Mouse (Mus musculus): ENCODE data around the gene Fam8a1. TPM values are rescaled to one million over a fixed set of nuclear protein-coding genes. Genes with fewer than 3 reads are reported as not detected.
A peak's percentile ranks its signal among the peaks of the same experiment; 100 is the strongest.

Fam8a1 gene
- polyA plus RNA-seq, 1 experiment from 2014 or later: 7.4 TPM

- Histone ChIP-seq H3K9me3 (ENCODE audit: control insufficient read depth, low read length) (no peaks in the 10 kb centered on the region), H3K36me3 (ENCODE audit: control insufficient read depth, insufficient read depth, low read length) (no peaks in the 10 kb centered on the region; the same call in 1 of the 2 replicates), H3K4me2 (ENCODE audit: low read depth, severe bottlenecking) (no peak overlapping the region), H3K4me1 (ENCODE audit: control insufficient read depth, insufficient read depth, low read length) (no peaks in the 10 kb centered on the region), H3K9ac (ENCODE audit: low read length) (no peak overlapping the region), H3K4me3 (ENCODE audit: low read depth, low read length) (no peak overlapping the region), H3K27me3 (ENCODE audit: control insufficient read depth, insufficient read depth, low read length) (no peaks in the 10 kb centered on the region), H3K27ac (replicated peaks; ENCODE audit: low read depth, low read length) (no peak overlapping the region)
- ATAC-seq (ENCODE audit: insufficient number of reproducible peaks, low FRiP score, low TSS enrichment, low read depth): no peak
- 78% methylated on average over 5 of the region's 5 CpGs for WGBS
- no peak for DNase-seq (ENCODE audit: low spot score)
Measured at GRCm38 (mm10) chr13:46654566-46654965, 14.8 kb upstream of the Fam8a1 start.

- no peak overlapping the region for H3K9ac ChIP-seq (ENCODE audit: low read length)
Measured at GRCm38 (mm10) chr13:46659211-46659610, 10.1 kb upstream of the Fam8a1 start.

GRCm38 (mm10) chr13:46663461-46663964 lies 5.8 kb upstream of the Fam8a1 start:
- DNase-seq (ENCODE audit: low spot score) (no peak), ATAC-seq (ENCODE audit: insufficient number of reproducible peaks, low FRiP score, low TSS enrichment, low read depth) (no peak)
- H3K27me3 ChIP-seq (ENCODE audit: control insufficient read depth, insufficient read depth, low read length): no peaks in the 10 kb centered on the region
- H3K36me3 ChIP-seq (ENCODE audit: control insufficient read depth, insufficient read depth, low read length): no peaks in the 10 kb centered on the region
- no peak overlapping the region for H3K4me3 ChIP-seq (ENCODE audit: low read depth, low read length)
- no peak overlapping the region for H3K4me2 ChIP-seq (ENCODE audit: low read depth, severe bottlenecking)
- no peak overlapping the region for H3K27ac ChIP-seq (replicated peaks; ENCODE audit: low read depth, low read length)
- H3K9ac ChIP-seq (ENCODE audit: low read length): no peak overlapping the region
- WGBS: 48% methylated on average over 4 of the region's 4 CpGs
- no peaks in the 10 kb centered on the region for H3K9me3 ChIP-seq (ENCODE audit: control insufficient read depth, low read length)
- H3K4me1 ChIP-seq (ENCODE audit: control insufficient read depth, insufficient read depth, low read length): no peaks in the 10 kb centered on the region

More at GRCm38 (mm10) chr13:46659211-46659610, 10.1 kb upstream of the Fam8a1 start:
- Histone ChIP-seq H3K36me3 (ENCODE audit: control insufficient read depth, insufficient read depth, low read length) (no peaks in the 10 kb centered on the region), H3K4me3 (ENCODE audit: low read depth, low read length) (no peak overlapping the region), H3K27me3 (ENCODE audit: control insufficient read depth, insufficient read depth, low read length) (no peaks in the 10 kb centered on the region), H3K27ac (replicated peaks; ENCODE audit: low read depth, low read length) (no peak overlapping the region), H3K4me2 (ENCODE audit: low read depth, severe bottlenecking) (no peak overlapping the region), H3K9me3 (ENCODE audit: control insufficient read depth, low read length) (no peaks in the 10 kb centered on the region), H3K4me1 (ENCODE audit: control insufficient read depth, insufficient read depth, low read length) (no peaks in the 10 kb centered on the region)
- ATAC-seq (ENCODE audit: insufficient number of reproducible peaks, low FRiP score, low TSS enrichment, low read depth): no peak
- DNase-seq (ENCODE audit: low spot score): no peak
- 85% methylated on average over 5 of the region's 5 CpGs for whole genome bisulfite sequencing

- Histone ChIP-seq H3K4me1 (ENCODE audit: control insufficient read depth, insufficient read depth, low read length) (0 out of 2 replicates have a peak, but pooled peaks cover 2% of the 10 kb centered on the region), H3K9ac (ENCODE audit: low read length) (peak overlapping the region; percentile 76), H3K27me3 (ENCODE audit: control insufficient read depth, insufficient read depth, low read length) (no peaks in the 10 kb centered on the region), H3K36me3 (ENCODE audit: control insufficient read depth, insufficient read depth, low read length) (peaks cover 3% of the 10 kb centered on the region; the same call in 1 of the 2 replicates), H3K27ac (replicated peaks; ENCODE audit: low read depth, low read length) (no peak overlapping the region), H3K9me3 (ENCODE audit: control insufficient read depth, low read length) (no peaks in the 10 kb centered on the region), H3K4me2 (ENCODE audit: low read depth, severe bottlenecking) (peak overlapping the region; percentile 92), H3K4me3 (ENCODE audit: low read depth, low read length) (peak overlapping the region; percentile 86)
- DNase-seq (ENCODE audit: low spot score) (peak; percentile 30), ATAC-seq (ENCODE audit: insufficient number of reproducible peaks, low FRiP score, low TSS enrichment, low read depth) (peak; percentile 68)
- WGBS: under 1% methylated on average over 50 of the region's 96 CpGs
Measured at GRCm38 (mm10) chr13:46669620-46670271, 424 bp downstream of the Fam8a1 start.

DNA sequence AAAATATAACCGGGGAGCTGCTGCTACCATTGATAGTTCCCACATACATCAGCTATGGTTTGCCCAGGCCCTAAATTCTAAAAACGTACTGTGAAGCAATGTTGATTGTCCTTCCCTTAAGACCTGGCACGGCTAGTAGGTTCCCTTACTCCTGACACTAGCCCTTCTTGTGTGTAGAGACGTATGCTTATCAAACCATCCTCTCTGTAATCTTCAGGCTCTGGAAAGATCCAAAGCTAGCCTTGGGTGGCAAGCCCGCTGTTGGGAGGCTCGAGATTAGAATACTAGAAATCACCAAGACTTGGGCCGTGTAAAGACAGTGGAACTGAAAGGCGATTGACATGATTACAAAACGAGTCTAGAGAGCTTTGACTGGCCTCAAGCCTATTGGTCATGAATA lies 1.2 kb downstream of the Fam8a1 start:
- 74% methylated on average over 9 of the region's 9 CpGs for WGBS
- H3K4me1 ChIP-seq (ENCODE audit: control insufficient read depth, insufficient read depth, low read length): 0 out of 2 replicates have a peak, but pooled peaks cover 2% of the 10 kb centered on the region
- H3K9ac ChIP-seq (ENCODE audit: low read length): no peak overlapping the region
- H3K27me3 ChIP-seq (ENCODE audit: control insufficient read depth, insufficient read depth, low read length): no peaks in the 10 kb centered on the region
- peaks cover 3% of the 10 kb centered on the region; the same call in 1 of the 2 replicates for H3K36me3 ChIP-seq (ENCODE audit: control insufficient read depth, insufficient read depth, low read length)
- H3K27ac ChIP-seq (replicated peaks; ENCODE audit: low read depth, low read length): no peak overlapping the region
- H3K4me3 ChIP-seq (ENCODE audit: low read depth, low read length): peak overlapping the region; percentile 86
- ATAC-seq (ENCODE audit: insufficient number of reproducible peaks, low FRiP score, low TSS enrichment, low read depth): no peak
- no peaks in the 10 kb centered on the region for H3K9me3 ChIP-seq (ENCODE audit: control insufficient read depth, low read length)
- no peak for DNase-seq (ENCODE audit: low spot score)
- H3K4me2 ChIP-seq (ENCODE audit: low read depth, severe bottlenecking): peak overlapping the region; percentile 92

DNA sequence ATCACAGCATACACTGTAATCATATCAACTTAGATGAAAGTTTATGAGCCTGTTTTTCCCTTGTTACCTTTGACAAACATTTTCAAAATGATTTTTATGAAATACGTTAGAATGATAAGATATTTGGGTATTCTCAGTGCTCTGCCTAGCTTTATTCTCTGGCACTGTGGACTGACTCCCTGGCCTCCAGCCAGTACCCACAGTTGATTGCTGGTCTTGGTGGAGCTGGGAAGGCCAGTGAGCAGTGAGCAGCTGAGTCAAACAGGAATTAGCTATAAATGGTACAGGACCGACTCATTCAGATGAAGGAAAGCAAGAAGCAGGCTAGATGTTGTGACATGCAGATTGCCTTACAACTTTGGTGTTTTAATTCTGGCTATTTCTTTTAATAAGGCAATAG lies 5.3 kb downstream of the Fam8a1 start:
- no peak overlapping the region for H3K4me3 ChIP-seq (ENCODE audit: low read depth, low read length)
- DNase-seq (ENCODE audit: low spot score) (no peak), ATAC-seq (ENCODE audit: insufficient number of reproducible peaks, low FRiP score, low TSS enrichment, low read depth) (no peak)
- no peak overlapping the region for H3K4me2 ChIP-seq (ENCODE audit: low read depth, severe bottlenecking)
- no peaks in the 10 kb centered on the region for H3K4me1 ChIP-seq (ENCODE audit: control insufficient read depth, insufficient read depth, low read length)
- 88% methylated on average over 2 of the region's 2 CpGs for WGBS
- H3K27me3 ChIP-seq (ENCODE audit: control insufficient read depth, insufficient read depth, low read length): no peaks in the 10 kb centered on the region
- H3K36me3 ChIP-seq (ENCODE audit: control insufficient read depth, insufficient read depth, low read length): peaks cover 6% of the 10 kb centered on the region; the same call in 1 of the 2 replicates
- no peak overlapping the region for H3K9ac ChIP-seq (ENCODE audit: low read length)
- no peak overlapping the region for H3K27ac ChIP-seq (replicated peaks; ENCODE audit: low read depth, low read length)
- H3K9me3 ChIP-seq (ENCODE audit: control insufficient read depth, low read length): no peaks in the 10 kb centered on the region

DNA sequence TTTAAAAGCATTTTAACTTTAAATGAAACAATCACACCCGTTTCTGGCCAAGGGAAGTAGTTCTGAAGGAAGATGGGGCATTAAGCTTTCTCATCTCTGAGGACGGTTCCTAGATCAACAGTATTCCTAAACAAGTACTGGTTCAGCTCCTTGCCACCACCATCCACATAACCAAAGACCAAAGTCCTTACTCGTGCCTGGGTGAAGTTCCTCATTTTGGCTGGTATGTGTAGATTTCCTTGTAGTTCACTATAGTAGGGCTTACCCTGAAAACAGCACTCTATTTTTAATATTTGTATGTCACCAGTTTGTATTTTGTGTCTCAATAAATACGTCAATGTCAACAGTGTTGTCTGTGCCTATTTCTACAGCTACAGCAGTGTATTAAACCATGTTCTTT lies 8.4 kb downstream of the Fam8a1 start:
- Histone ChIP-seq H3K4me3 (ENCODE audit: low read depth, low read length) (no peak overlapping the region), H3K36me3 (ENCODE audit: control insufficient read depth, insufficient read depth, low read length) (peaks cover 8% of the 10 kb centered on the region; the same call in 1 of the 2 replicates), H3K27ac (replicated peaks; ENCODE audit: low read depth, low read length) (no peak overlapping the region), H3K4me1 (ENCODE audit: control insufficient read depth, insufficient read depth, low read length) (no peaks in the 10 kb centered on the region), H3K4me2 (ENCODE audit: low read depth, severe bottlenecking) (no peak overlapping the region), H3K9me3 (ENCODE audit: control insufficient read depth, low read length) (no peaks in the 10 kb centered on the region), H3K9ac (ENCODE audit: low read length) (no peak overlapping the region), H3K27me3 (ENCODE audit: control insufficient read depth, insufficient read depth, low read length) (no peaks in the 10 kb centered on the region)
- DNase-seq (ENCODE audit: low spot score) (no peak), ATAC-seq (ENCODE audit: insufficient number of reproducible peaks, low FRiP score, low TSS enrichment, low read depth) (no peak)
- 89% methylated on average over 4 of the region's 4 CpGs for WGBS

DNA sequence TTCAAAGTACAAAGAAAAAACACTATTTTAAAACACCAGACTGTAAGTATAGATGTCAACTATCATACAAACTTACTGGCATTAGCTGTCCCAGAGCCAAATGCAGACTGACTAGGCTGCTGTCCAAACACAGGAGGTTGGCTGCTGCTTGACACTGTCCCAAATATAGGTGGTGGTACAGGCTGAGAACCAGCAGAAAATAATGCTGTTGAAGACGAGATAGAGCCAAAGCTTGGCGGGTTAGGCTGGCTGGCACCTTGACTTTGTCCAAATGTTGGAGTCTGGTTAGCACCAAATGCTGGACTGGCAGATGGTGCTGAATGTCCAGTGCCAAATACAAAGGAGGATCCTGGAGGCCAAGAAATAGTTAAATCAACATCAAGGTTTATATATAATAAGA lies 13.6 kb downstream of the Fam8a1 start:
- ATAC-seq (ENCODE audit: insufficient number of reproducible peaks, low FRiP score, low TSS enrichment, low read depth): no peak
- H3K9ac ChIP-seq (ENCODE audit: low read length): no peak overlapping the region
- H3K4me2 ChIP-seq (ENCODE audit: low read depth, severe bottlenecking): no peak overlapping the region
- H3K4me1 ChIP-seq (ENCODE audit: control insufficient read depth, insufficient read depth, low read length): no peaks in the 10 kb centered on the region
- 83% methylated on average over 2 of the region's 2 CpGs for WGBS
- DNase-seq (ENCODE audit: low spot score): no peak
- no peaks in the 10 kb centered on the region for H3K9me3 ChIP-seq (ENCODE audit: control insufficient read depth, low read length)
- no peaks in the 10 kb centered on the region for H3K27me3 ChIP-seq (ENCODE audit: control insufficient read depth, insufficient read depth, low read length)
- H3K27ac ChIP-seq (replicated peaks; ENCODE audit: low read depth, low read length): no peak overlapping the region
- peaks cover 10% of the 10 kb centered on the region; the same call in 1 of the 2 replicates for H3K36me3 ChIP-seq (ENCODE audit: control insufficient read depth, insufficient read depth, low read length)
- H3K4me3 ChIP-seq (ENCODE audit: low read depth, low read length): no peak overlapping the region
